Mouse (Mus musculus): ENCODE data around the gene Nmt1.

Nmt1 gene

DNA sequence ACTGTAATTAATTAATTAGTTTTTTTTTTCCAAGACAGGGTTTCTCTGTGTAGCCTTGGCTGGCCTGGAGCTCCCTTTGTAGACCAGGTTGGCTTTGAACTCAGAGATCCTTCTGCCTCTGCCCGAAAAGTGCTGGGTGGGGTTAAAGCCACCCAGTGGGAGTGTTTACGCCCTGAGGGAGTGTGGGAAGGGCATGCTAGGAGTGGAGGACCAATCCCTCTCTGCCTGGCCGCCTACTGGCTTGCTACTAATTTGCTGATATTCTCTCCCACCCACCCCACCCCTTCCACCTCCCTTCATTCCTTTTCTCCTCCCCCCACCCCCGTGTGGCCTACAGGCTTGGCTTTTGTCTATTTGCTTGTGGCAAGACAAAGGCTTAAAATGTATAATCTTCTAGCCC is 78.4 kb downstream of the Nmt1 start:
- DNase-seq (ENCODE audit: extremely low spot score, low spot score), result no peak

DNA sequence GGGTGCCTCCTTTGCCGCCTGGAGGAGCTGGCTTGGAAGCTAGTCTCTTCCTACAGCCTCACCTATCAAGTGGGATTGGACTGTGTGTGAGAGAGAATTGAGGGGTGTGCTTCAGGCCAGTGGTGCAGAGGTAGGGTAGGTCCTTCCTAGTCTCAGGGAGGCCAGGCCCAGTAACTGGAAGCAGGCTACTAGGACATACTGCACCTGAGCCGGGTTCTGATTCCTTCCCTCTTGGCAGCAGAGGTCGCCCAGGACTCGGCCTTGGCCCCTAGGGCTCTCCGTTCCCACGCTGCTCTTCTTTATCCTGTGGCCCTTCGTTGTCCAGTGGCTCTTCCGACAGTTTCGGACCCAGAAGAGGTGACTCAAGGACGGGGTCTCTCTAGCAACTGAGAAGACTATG is 83.3 kb downstream of the Nmt1 start:
- no peak for DNase-seq (ENCODE audit: extremely low spot score, low spot score)

DNA sequence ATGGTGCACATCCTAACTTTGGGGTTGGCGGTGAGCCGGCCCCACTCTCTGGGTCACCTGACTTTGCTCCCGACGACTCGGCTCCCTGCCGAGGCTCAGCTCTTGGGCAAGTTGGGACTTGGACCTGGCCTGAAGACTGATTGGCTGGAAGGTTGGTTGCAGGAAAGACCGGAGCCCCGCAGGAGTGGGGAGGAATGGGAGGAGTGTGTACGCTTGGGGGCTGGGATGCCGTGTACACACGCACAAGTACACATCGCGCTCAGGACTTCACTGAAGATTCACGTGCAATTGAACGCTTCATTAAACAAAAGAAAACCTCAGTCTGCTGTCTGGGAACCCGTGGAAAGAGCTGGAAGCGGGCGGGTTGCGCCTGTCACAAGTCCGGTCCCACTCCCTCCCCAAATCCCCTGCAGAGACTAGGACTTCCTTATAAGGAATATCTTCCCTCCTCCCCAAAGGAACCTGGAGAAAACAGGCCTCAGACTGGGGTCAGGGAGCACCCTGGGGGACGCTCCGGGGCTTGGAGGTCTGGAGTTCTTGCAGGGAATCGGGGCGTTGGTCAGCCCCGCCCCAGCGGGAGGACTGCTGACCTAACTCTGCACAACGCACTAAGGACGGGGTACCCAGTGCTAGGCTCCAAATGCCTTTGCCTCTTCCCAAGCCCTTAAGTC is 84.0 kb downstream of the Nmt1 start:
- DNase-seq (ENCODE audit: extremely low spot score, low spot score), result no peak

DNA sequence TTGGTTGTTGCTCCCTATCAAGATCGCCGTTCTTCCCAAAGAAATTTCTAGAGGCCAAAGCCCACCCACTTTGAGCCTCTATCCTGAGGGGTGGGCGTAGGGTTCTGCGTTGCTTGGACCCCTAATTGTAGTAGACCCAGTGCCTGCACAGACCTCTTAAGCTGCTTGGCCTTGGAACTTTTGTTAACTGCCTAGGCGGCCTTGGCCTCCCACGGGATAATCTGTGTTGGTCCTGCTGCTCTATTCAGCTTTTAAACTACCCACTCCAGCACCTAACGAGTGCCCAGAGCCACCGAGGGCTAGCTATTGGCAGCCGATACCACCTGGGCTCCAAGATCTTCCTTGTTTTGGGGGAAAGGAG is 84.5 kb downstream of the Nmt1 start:
- DNase-seq (ENCODE audit: extremely low spot score, low spot score), result no peak

DNA sequence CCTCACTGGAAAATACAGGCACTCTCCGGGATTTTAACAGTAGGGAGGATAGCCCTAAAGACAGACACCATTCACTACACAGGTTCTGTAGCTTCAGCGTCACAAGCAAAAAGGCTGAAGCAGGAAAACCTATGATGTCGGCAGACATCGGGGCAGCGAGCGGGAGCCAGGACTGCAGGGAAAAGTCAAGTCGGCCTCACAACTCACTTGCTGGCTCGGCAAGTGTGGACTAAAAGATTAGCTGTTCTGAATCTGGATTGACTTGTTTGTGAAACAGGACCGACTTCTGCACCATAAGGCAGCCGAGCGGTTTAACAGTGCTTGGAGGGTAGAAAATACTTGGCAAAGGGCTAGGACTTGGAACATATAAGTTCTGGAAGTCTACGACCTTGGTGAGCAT is 85.0 kb downstream of the Nmt1 start:
- DNase-seq (ENCODE audit: extremely low spot score, low spot score), result no peak

DNA sequence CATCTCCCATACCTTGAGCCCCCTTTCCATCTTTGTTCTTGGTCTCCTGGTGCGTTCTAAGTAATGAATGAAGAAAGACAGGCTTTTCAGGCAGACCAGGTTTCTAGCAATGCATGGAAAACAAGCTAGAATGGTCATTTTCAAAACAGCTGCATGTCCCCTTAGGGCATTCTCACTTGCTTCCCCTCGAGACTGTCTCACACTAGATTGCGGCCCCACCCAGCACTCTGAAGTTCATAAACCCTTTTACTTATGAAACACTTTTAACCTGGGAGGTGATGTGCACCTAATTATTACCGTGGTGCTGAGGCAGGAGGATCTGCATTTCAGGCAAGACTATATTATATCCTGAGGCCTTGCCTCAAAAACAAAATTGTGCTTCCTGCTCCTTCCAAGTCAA is 85.8 kb downstream of the Nmt1 start:
- DNase-seq (ENCODE audit: extremely low spot score, low spot score), result no peak

DNA sequence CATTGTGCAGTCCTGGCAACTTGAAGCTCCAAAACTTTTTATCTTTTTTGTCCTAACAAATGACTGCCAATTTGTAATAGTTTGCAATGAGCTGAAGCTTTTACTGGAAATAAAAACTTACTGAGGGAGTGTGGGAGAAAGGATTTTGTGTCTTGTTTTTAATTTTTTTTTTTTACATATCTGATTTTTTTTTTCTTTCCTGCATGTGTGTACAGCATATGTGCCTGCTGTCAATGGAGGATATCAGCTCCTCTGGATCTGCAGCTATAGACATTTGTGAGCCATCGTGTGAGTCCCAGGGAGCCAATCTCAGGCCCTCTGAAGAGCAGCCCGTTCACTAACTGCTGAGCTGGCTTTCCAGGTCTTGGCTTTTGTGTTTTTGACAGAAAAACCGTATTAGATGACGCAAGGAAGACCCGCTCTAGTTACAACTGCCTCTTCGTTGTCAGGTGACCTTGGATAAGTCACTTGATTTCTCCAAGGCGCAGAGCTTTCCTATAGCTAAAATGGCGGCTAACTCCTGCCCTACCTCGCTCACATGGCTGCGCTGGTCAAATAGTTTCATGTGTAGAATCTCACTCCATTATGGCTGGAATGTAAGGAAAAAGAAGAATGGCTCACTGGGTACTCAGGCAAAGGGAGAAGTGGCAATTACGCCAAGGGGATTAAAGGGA is 86.4 kb downstream of the Nmt1 start:
- DNase-seq (ENCODE audit: extremely low spot score, low spot score), result no peak

DNA sequence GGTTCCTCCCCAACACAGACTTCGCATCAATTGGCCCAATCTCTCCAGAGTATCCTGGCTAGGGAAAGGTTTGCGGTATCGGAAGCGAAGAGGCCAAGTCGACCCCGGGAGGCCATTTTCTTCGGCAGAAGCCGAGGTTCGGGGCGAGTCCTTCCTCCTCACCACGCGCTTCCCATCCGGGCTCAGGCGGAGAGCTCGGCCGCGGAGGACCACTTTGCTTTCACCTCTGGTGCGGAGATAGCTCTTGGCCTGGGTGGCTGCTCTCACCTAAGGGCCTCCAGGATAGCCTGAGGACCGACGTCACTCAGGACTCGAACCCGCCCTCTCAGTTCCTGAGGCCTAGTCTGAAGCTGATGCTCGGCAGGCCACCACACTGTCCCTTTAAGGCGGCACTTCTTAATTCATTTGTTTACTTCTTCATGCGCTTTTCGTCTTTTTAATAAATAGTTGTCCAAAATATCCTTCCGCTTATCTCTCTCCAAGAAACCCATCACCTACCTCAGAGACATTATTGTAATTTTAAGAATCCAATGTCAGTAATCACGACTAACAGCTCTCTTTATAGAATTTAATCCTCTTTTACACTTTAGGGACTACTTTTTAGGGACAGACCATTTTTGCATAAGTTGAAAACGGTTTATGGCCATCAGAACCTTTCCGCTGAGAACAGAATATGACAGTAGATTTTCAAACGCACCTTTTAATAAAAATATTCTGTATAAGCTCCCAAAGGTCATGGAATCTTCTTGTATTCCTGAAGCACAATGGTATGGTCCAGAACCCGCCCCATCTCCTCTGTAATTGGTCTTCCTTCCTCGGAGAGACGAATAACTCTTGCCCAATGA is 87.4 kb downstream of the Nmt1 start:
- DNase-seq (ENCODE audit: extremely low spot score, low spot score), result peak; percentile 86

DNA sequence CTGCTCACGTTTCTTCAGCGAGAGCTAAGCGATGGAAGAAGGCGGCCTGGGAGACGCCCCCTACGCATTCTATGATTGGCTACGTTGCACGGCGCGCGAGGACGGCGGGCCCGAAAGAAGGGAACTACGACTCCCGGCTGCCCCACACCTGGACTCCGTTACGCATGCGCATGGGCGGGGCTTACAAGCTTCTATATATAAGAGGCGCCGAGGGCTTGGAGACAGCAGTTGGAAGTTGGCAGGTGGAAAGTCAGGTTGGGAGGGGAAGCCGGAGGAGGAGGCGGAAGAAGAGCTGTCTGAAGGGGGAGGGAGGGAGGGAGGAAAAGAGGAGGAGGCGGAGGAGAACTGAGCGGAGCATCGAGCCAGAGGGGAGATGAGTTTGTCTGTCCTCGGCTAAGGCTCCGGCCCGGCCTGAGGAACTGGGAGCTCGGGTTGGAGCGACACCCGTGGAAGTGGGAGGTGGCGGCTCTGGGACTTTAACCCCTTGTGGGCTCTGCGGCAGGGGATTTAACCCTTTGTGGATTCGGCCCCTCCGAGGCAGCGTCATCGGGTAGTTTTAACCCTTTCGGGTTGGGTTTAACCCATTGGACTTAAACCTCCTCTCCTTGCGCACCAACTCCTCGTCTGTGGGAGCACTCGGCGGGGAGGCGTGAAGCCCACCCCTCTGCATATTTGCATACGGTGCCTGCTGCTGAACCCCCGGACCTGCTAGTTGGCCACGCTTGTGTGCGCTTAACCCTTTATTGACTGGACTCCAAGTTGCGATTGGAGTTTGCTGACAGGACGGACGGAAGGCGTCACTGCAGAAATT is 88.2 kb downstream of the Nmt1 start, which contains the start of gene Hexim1:
TSS of gene Hexim1 (plus strand) at position 224 of the 811 bp plus-strand sequence.
- peak; percentile 100 for DNase-seq (ENCODE audit: extremely low spot score, low spot score)

DNA sequence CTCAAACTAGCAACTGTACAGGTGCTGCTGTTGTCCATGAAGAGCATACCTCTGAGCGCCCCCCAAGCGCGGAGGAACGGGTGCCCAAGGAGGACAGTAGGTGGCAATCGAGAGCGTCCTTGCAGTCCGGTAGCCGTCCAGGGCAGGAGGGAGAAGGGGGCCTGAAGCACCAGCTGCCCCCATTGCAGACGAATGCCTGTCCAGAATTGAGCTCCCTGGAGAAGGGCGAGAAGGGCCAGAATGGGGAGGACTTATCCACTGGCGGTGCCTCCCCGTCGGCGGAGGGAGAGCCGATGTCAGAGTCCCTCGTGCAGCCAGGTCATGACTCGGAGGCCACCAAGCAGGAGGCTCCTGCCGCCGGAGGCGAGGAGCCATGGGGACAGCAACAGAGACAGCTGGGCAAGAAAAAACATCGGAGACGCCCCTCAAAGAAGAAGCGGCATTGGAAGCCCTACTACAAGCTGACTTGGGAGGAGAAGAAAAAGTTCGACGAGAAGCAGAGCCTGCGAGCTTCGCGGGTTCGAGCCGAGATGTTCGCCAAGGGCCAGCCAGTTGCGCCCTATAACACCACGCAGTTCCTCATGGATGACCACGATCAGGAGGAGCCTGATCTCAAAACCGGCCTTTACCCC is 89.1 kb downstream of the Nmt1 start:
- DNase-seq (ENCODE audit: extremely low spot score, low spot score), result peak; percentile 76

DNA sequence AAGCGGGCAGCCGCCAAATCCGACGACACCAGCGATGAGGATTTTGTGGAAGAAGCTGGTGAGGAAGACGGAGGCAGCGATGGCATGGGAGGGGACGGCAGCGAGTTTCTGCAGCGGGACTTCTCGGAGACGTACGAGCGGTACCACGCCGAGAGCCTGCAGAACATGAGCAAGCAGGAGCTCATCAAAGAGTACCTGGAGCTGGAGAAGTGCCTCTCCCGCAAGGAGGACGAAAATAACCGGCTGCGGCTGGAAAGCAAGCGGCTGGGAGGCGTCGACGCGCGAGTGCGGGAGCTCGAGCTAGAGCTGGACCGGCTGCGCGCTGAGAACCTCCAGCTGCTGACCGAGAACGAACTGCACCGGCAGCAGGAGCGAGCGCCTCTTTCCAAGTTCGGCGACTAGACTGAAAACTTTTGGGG is 89.6 kb downstream of the Nmt1 start:
- peak; percentile 70 for DNase-seq (ENCODE audit: extremely low spot score, low spot score)
